Mouse (Mus musculus): Measurements from ENCODE around the gene Dtymk.
"Not testable (repeated sequence)": the region's sequence is repeated elsewhere in the genome, so short reads cannot be mapped to it uniquely, and the experiment has no call there.

DNA sequence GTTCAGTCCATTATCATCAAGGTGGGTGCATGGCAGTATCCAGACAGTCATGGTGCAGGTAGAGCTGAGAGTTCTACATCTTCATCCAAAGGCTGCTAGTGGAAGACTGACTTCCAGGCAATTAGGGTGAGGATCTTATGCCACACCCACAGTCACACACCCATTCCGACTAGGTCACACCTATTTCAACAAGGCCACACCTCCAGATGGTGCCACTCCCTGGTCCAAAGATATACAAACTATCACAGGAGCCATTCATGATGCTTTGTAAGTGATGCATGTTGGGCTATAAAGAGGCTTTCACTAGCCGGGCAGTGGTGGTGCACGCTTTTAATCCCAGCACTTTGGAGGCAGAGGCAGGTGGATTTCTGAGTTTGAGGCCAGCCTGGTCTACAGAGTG is 38.2 kb downstream of the Dtymk start:
- TF ChIP-seq POLR2A (IDR thresholded peaks at IDR 0.05; ENCODE audit: insufficient read depth, low read length); EP300 (IDR thresholded peaks at IDR 0.05; ENCODE audit: insufficient read depth, low read depth, low read length); CTCF (IDR thresholded peaks at IDR 0.05; ENCODE audit: low read depth, low read length): not testable (repeated sequence)

Measured in ES-Bruce4 (cell line).